Mouse (Mus musculus): ENCODE results near the gene Nfia.

- no peak for TF ChIP-seq CTCF (IDR thresholded peaks at IDR 0.05; ENCODE audit: insufficient read depth, low read depth, low read length)
- TF ChIP-seq POLR2A (IDR thresholded peaks at IDR 0.05; ENCODE audit: insufficient read depth, low read depth, low read length), result no peak
Measured at GRCm38 (mm10) chr4:97974037-97974436, 201.5 kb downstream of the Nfia start.
